Mouse (Mus musculus) limb, embryonic 11.5 days (tissue): ENCODE data around the gene Mysm1. TPM values are rescaled to one million over a fixed set of nuclear protein-coding genes. Genes with fewer than 3 reads are reported as not detected.
A peak's percentile ranks its signal among the peaks of the same experiment; 100 is the strongest.

Experiments
- ATAC-seq: fragments of 200-750 bp; cut with Nextera tagmentation; 2 replicates; pipeline ENCODE4 v1.8.0; 2017; ENCODE audit warnings: low read depth; ENCODE audit not compliant: insufficient number of reproducible peaks, low FRiP score, low TSS enrichment
- DNase-seq: peaks from one replicate; pipeline ENCODE4 v3.0.0-alpha.2; 2015; ENCODE audit warnings: low spot score
- H3K27ac ChIP-seq: fragments of 300-500 bp; sonication (generic); replicated peaks from 2 replicates; pipeline ENCODE4 v1.5.1; 2014; ENCODE audit warnings: low read depth, mild to moderate bottlenecking, low read length
- H3K27me3 ChIP-seq: fragments of 300-500 bp; sonication (generic); 2 replicates; pipeline ENCODE4 v1.6.1; 2014; ENCODE audit warnings: mild to moderate bottlenecking, low read length, mixed read lengths; ENCODE audit not compliant: control insufficient read depth, insufficient read depth
- H3K36me3 ChIP-seq: fragments of 300-500 bp; sonication (generic); 2 replicates; pipeline ENCODE4 v1.6.1; 2014; ENCODE audit warnings: mild to moderate bottlenecking, low read length, moderate library complexity, mixed read lengths; ENCODE audit not compliant: control insufficient read depth, insufficient read depth
- H3K4me1 ChIP-seq: fragments of 300-500 bp; sonication (generic); 2 replicates; pipeline ENCODE4 v1.6.1; 2014; ENCODE audit warnings: low read length, mixed read lengths; ENCODE audit not compliant: control insufficient read depth, insufficient read depth
- H3K4me2 ChIP-seq: fragments of 300-500 bp; sonication (generic); 2 replicates; pipeline ENCODE4 v1.6.1; 2014; ENCODE audit warnings: low read depth, mild to moderate bottlenecking, moderate library complexity; ENCODE audit not compliant: severe bottlenecking
- H3K4me3 ChIP-seq: fragments of 300-500 bp; sonication (generic); 2 replicates; pipeline ENCODE4 v1.5.1; 2014; ENCODE audit warnings: low read depth, low read length
- H3K9ac ChIP-seq: fragments of 300-500 bp; sonication (generic); 2 replicates; pipeline ENCODE4 v1.6.1; 2014; ENCODE audit warnings: mild to moderate bottlenecking, low read length
- H3K9me3 ChIP-seq: fragments of 300-500 bp; sonication (generic); 2 replicates; pipeline ENCODE4 v1.6.1; 2016; ENCODE audit warnings: low read length; ENCODE audit not compliant: control insufficient read depth
- WGBS: fragments of 180-500 bp; shearing (Covaris S2); extraction: QIAGEN DNeasy Blood & Tissue Kit; methylation state at CpG from one replicate; pipeline ENCODE4 v1.1.7; 2014; 5-methylcytosine and 5-hydroxymethylcytosine counted together
- polyA plus RNA-seq: library from polyadenylated mRNA; unstranded; fragments of >200 nt; fragmentation: Nextera tagmentation; extraction: Ambion mirVana; gene quantifications from 2 replicates; pipeline ENCODE4 v1.2.1, GENCODE M21; 2014

Mysm1 gene
- 29.5 and 29.9 TPM in 2 replicates for polyA plus RNA-seq

GRCm38 (mm10) chr4:94978590-94979499, at the start of gene Mysm1:
Gene Mysm1 (minus strand): TSS chr4:94979100.
- Histone ChIP-seq H3K9ac (peak within 1 kb of the TSS; percentile 87), H3K4me2 (peak within 1 kb of the TSS; percentile 71), H3K4me3 (peak within 1 kb of the TSS; percentile 90), H3K9me3 (no peaks in the 10 kb centered on the region), H3K36me3 (peaks cover 4% of the 10 kb centered on the region; the same call in 1 of the 2 replicates), H3K27me3 (no peaks in the 10 kb centered on the region), H3K27ac (no peak within 1 kb of the TSS), H3K4me1 (0 out of 2 replicates have a peak, but pooled peaks cover 7% of the 10 kb centered on the region)
- ATAC-seq = peak; percentile 99
- WGBS = under 1% methylated on average over 69 of the region's 69 CpGs
- DNase-seq = peak; percentile 97

DNA sequence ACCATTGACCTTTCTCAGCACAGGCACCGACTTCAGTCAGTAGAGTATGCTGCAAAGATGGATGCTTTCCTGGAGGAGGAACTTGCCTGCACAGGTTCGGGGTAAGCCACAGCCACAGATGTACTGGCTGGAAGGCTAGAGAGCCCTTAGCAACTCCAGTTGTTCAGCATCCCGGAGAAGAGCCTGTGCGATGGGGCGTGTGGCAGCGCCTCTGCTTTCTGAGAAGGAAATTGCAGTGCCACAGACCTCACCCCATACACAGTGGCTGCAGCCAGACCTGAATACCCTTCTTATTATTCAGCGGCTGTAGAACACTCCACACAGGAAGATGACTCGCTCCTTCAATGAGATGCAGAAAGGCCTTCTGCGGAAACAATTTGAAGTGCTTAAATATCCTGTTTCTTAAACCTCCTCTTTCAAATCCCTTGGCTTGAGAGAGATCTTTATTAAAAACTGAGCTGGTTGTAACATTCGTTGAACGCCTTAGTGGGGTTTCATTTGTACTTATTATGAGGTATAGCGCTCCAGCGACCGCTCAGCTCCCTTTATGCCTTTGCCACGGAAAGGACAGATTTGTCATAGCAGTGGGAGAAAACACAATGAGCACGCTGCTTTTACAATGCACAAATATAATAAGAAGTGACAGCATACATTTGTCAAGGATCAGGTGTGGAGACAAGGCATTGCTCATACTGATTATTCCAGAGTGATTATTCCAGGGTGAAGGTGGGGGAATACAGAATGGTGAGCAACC, 47.1 kb upstream of the Mysm1 start:
- ATAC-seq (no peak), DNase-seq (no peak)
- Histone ChIP-seq H3K9ac (no peak overlapping the region), H3K4me1 (no peaks in the 10 kb centered on the region), H3K27ac (no peak overlapping the region), H3K4me2 (no peak overlapping the region), H3K4me3 (no peak overlapping the region), H3K27me3 (no peaks in the 10 kb centered on the region), H3K9me3 (no peaks in the 10 kb centered on the region), H3K36me3 (no peaks in the 10 kb centered on the region)
- 85% methylated on average over 16 of the region's 16 CpGs for WGBS

DNA sequence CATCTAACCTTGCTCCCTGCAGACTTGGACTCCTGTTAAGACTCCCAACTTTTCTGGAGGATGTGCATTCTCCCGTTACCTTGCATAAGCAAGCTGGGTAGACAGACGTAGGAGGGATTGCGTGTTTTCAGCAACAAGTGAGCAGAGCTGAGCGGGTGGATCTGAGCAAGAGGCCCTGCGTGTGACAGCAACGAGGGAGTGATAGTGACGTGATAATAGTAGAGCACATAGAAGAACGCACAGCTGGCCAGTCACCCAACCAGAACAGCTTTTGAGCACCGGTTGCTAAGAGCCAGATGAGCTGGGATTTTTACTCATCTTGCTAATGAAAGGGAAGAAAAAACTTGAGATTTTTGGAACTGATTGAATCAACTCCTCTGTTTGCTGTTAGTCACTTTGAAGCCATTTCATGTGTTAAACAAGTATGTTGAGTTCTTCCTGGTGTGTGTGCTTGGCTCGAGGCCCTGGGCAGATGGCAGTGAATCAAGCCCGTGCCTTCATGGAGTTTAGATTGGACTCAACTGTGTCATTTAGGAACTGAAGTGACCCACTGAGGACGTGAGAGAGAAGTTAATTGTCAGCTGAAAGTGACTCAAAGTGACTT, 44.6 kb upstream of the Mysm1 start:
- Histone ChIP-seq H3K36me3 (no peaks in the 10 kb centered on the region), H3K9me3 (no peaks in the 10 kb centered on the region), H3K27ac (no peak overlapping the region), H3K27me3 (no peaks in the 10 kb centered on the region), H3K4me1 (no peaks in the 10 kb centered on the region), H3K9ac (no peak overlapping the region), H3K4me2 (no peak overlapping the region), H3K4me3 (no peak overlapping the region)
- WGBS = 91% methylated on average over 12 of the region's 12 CpGs
- ATAC-seq (no peak), DNase-seq (no peak)

- no peak overlapping the region for H3K4me2 ChIP-seq
- DNase-seq = no peak
Observed at GRCm38 (mm10) chr4:95021649-95022637, 43.0 kb upstream of the Mysm1 start.

DNA sequence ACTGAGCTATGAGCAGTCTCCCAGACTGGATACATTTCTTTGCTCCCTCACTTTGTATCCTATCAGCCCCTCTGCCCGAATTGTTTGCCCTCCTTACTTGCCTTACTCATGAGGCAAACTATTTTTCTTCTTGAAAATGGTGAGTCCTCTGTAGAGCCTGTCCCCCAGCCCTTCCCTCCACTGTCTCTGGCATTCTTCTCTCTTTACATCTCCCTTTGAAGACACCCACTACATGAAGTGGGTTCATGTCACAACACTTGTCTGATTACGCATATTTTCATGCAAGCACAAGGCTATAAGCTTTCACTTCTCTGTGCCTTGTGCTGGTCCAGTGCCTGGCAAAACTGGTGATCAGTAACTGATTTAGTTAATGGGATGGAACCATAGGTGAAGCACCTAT, 41.3 kb upstream of the Mysm1 start:
- Histone ChIP-seq H3K36me3 (no peaks in the 10 kb centered on the region), H3K4me2 (no peak overlapping the region), H3K4me1 (no peaks in the 10 kb centered on the region; the same call in 1 of the 2 replicates), H3K4me3 (no peak overlapping the region), H3K27ac (no peak overlapping the region), H3K9ac (no peak overlapping the region), H3K9me3 (no peaks in the 10 kb centered on the region), H3K27me3 (no peaks in the 10 kb centered on the region)
- no peak for DNase-seq
- 88% methylated on average over 2 of the region's 2 CpGs for WGBS
- ATAC-seq = no peak

More at GRCm38 (mm10) chr4:95021649-95022637, 43.0 kb upstream of the Mysm1 start:
- Histone ChIP-seq H3K9me3 (no peaks in the 10 kb centered on the region), H3K9ac (no peak overlapping the region), H3K4me3 (no peak overlapping the region), H3K27me3 (no peaks in the 10 kb centered on the region), H3K36me3 (no peaks in the 10 kb centered on the region), H3K4me1 (no peaks in the 10 kb centered on the region; the same call in 1 of the 2 replicates), H3K27ac (no peak overlapping the region)
- ATAC-seq = no peak
- WGBS = 82% methylated on average over 12 of the region's 12 CpGs

- no peak overlapping the region for H3K4me2 ChIP-seq
- DNase-seq (no peak), ATAC-seq (no peak)
- H3K4me1 ChIP-seq = no peaks in the 10 kb centered on the region; the same call in 1 of the 2 replicates
- no peak overlapping the region for H3K9ac ChIP-seq
- no peaks in the 10 kb centered on the region for H3K36me3 ChIP-seq
- no peaks in the 10 kb centered on the region for H3K27me3 ChIP-seq
- H3K27ac ChIP-seq = no peak overlapping the region
- no peak overlapping the region for H3K4me3 ChIP-seq
- H3K9me3 ChIP-seq = no peaks in the 10 kb centered on the region
- 37% methylated on average over 7 of the region's 7 CpGs for WGBS
Observed at GRCm38 (mm10) chr4:95018221-95018620, 39.3 kb upstream of the Mysm1 start.

DNA sequence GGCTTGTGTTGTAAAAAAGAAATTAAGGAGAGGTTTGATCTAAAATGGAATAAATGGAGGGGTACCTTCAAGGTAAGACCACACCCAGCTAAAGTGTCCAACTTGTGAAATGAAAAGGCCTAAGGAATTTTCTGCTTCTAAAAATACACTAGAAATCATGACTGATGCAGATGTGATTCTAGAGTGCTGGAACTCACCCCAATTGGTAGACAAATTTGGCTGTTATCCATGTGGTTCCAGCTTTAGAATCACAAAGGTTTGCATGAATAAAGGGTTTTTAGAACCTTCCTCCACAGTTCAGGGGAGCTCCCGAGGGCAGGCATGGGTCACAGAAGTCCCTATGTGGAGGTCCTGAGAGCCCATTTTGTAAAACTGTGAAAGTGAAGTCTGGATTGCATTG, 33.8 kb upstream of the Mysm1 start:
- no peaks in the 10 kb centered on the region for H3K9me3 ChIP-seq
- no peak overlapping the region for H3K27ac ChIP-seq
- DNase-seq (no peak), ATAC-seq (no peak)
- H3K4me2 ChIP-seq = no peak overlapping the region
- H3K4me3 ChIP-seq = no peak overlapping the region
- no peaks in the 10 kb centered on the region for H3K36me3 ChIP-seq
- no peak overlapping the region for H3K9ac ChIP-seq
- WGBS = 72% methylated on average over 1 of the region's 1 CpGs
- H3K4me1 ChIP-seq = no peaks in the 10 kb centered on the region
- no peaks in the 10 kb centered on the region for H3K27me3 ChIP-seq
